Comparison of ENCODE assay signal across 8 mouse cellular contexts in genomic region chr1:180330145-180330706, GRCm38 (mm10). TPM values are rescaled to one million over a fixed set of nuclear protein-coding genes. Genes with fewer than 3 reads are reported as not detected.
DNase-seq lines count a peak whose midpoint lies in the region; ATAC-seq lines count a peak whose summit lies in the region.

Gene Itpkb (plus strand): TSS chr1:180330485.

- peaks cover 6% of the 10 kb centered on the region; the same call in 1 of the 2 replicates for H3K36me3 ChIP-seq in forebrain, embryonic 10.5 days (replicated peaks)
- H3K36me3 ChIP-seq in lung, embryonic 15.5 days = no peaks in the 10 kb centered on the region

- no peaks in the 10 kb centered on the region for H3K9me3 ChIP-seq in forebrain, embryonic 10.5 days
- no peaks in the 10 kb centered on the region for H3K9me3 ChIP-seq in lung, embryonic 15.5 days

- H3K4me2 ChIP-seq in lung, embryonic 15.5 days = peak within 1 kb of the TSS; percentile 98

- H3K4me3 ChIP-seq in forebrain, embryonic 10.5 days = peak within 1 kb of the TSS; percentile 69
- H3K4me3 ChIP-seq in lung, embryonic 15.5 days = peak within 1 kb of the TSS; percentile 68

- H3K4me1 ChIP-seq in forebrain, embryonic 10.5 days = peaks cover 52% of the 10 kb centered on the region
- H3K4me1 ChIP-seq in lung, embryonic 15.5 days = peaks cover 50% of the 10 kb centered on the region

- peak within 1 kb of the TSS; percentile 87 for H3K27ac ChIP-seq in forebrain, embryonic 10.5 days
- H3K27ac ChIP-seq in lung, embryonic 15.5 days = peak within 1 kb of the TSS; percentile 94

- peaks cover 64% of the 10 kb centered on the region for H3K27me3 ChIP-seq in forebrain, embryonic 10.5 days (ENCODE audit: poor library complexity, severe bottlenecking)
- H3K27me3 ChIP-seq in lung, embryonic 15.5 days = no peaks in the 10 kb centered on the region

- peak; percentile 95 for DNase-seq in CD4-positive helper T cell, adult 2 months (ENCODE audit: low read depth, low spot score)
- DNase-seq in forebrain, embryonic 10.5 days (ENCODE audit: extremely low spot score, low spot score) = peak; percentile 65
- peak; percentile 81 to 82 for DNase-seq in heart, postnatal 10 days
- peak in 1 of 2 experiments; percentile 37 for DNase-seq in layer of hippocampus, adult 18-20 months (ENCODE audit: low spot score in 2 of 2)
- peak; percentile 75 for DNase-seq in ovary, adult 18-20 months (ENCODE audit: low spot score)
- DNase-seq in urinary bladder, postnatal 25 days (ENCODE audit: low spot score) = peak; percentile 22

- 2% methylated on average over 19 of the region's 19 CpGs for WGBS in forebrain, embryonic 10.5 days
- WGBS in lung, embryonic 15.5 days = under 1% methylated on average over 19 of the region's 19 CpGs

- intact Hi-C loops in heart, postnatal 10 days (cut with DNase I) = loop anchor here (2.0 to 5.0 kb wide), 3 partner anchors 53 to 75 kb away; no protein-coding TSS in a partner anchor

- ATAC-seq in activated CD4-positive, CD25-positive, alpha-beta regulatory T cell, adult 4 months = peak; percentile 78
- peak; percentile 78 for ATAC-seq in lung, embryonic 15.5 days (ENCODE audit: borderline replicate concordance, extremely low read depth, low FRiP score, low TSS enrichment)

- H3K9ac ChIP-seq in lung, embryonic 15.5 days = peak within 1 kb of the TSS; percentile 93

RNA-seq across cellular contexts. Expression of gene Itpkb, which starts in this region (rescaled TPM):
- polyA plus RNA-seq in activated CD4-positive, CD25-positive, alpha-beta regulatory T cell, adult 4 months (2017; shearing (Covaris generic)) = 10 to 100 TPM; 29.8 to 38.2 TPM
- 2.5 and 2.8 TPM in 2 replicates for polyA plus RNA-seq in forebrain, embryonic 10.5 days (2016; fragmentation: Nextera tagmentation; extraction: Ambion mirVana)
- 10 to 100 TPM; 81.4 to 93.6 TPM for total RNA-seq in heart, postnatal 10 days (2021)
- total RNA-seq in layer of hippocampus, adult 18-20 months (2021) = 10 to 100 TPM; 27.2 to 27.4 TPM
- polyA plus RNA-seq in lung, embryonic 15.5 days (2015; fragmentation: Nextera tagmentation; extraction: Ambion mirVana) = 9.9 and 10.9 TPM in 2 replicates
